Mouse (Mus musculus) brain, embryonic 14.5 days (tissue): ENCODE results near the gene A630089N07Rik.

Experiments used
- CTCF ChIP-seq: fragments of 200-500 bp; IDR thresholded peaks from 2 replicates; pipeline ENCODE4 v1.5.1; 2012; ENCODE audit warnings: inconsistent platforms, mild to moderate bottlenecking, moderate library complexity, borderline replicate concordance; ENCODE audit not compliant: insufficient read depth, insufficient read length; ENCODE audit errors: extremely low read depth
- POLR2A ChIP-seq: fragments of 200-500 bp; IDR thresholded peaks from 2 replicates; pipeline ENCODE4 v1.6.1; 2012; ENCODE audit warnings: mild to moderate bottlenecking, inconsistent platforms, borderline replicate concordance; ENCODE audit not compliant: poor library complexity, insufficient read depth, insufficient read length, severe bottlenecking; ENCODE audit errors: extremely low read depth

DNA sequence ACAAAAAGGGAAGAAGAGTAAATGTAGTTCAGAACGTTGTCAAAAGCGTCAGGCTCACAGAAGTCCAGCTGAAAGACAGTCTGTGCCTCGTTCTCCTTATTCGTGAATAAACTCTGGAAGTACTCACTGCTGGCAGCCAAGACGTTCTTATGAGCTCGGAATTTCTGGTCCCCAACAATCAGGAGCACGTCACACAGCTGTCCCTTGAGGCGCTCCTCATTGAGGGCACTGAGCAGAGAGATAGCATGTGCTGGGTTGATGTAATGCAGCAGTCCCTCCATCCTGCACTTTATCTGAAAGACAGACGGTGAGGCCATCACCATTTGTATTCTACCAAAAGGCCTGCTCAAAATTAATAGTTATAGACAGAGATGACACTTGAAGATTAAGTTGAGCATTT lies 129.4 kb downstream of the A630089N07Rik start:
- TF ChIP-seq CTCF: no peak
- no peak for TF ChIP-seq POLR2A
